Mouse (Mus musculus) layer of hippocampus, adult 11-12 months (tissue): ENCODE data around the gene Ranbp9.

Experiments used
- DNase-seq: peaks from one replicate; pipeline ENCODE4 v3.0.0; 2022; ENCODE audit warnings: low spot score

Ranbp9 gene

DNA sequence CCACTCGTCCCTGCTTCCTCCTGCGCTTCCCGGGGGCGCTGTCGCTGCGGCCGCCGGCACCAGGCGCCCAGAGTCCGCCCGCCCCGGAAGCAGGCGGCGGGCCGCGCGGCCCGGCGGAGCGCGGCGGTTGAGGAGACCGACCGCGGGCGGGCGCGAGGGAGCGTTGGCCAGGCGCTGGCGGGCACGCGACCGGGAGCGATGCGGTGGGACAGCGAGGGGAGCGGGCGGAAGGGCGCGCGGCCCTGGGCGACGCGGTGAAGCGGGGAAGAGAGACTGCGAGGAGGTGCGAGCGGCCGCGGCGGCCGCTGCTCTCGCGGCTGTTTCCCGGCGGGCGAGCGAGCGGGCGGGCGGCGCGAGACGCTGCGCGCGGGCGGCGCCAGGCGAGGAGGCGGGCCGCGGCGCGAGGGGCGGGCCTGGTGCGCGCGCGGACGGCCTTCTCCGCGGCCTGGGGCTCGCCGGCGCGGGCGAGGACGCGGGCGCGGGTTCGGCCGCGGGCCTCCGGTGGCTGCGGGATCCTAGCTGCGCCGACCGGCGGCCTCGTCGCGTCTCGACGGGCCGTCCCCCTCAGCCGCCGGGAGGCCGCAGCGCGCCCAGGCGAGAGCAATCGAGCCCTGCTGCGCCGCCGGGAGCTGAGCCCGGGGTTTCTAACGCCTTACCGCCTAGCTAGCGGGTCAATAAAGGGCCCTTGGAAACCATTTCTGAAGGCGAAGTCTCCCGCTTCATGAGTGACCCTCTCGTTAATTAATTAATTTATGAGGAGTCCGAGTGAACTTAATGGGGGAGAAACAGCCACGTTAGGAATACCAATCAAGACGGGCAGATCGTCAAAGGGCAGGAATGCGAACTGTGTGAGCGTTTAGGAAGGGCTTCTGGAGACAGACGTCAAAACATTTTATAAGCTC lies at the start of gene Ranbp9:
Gene Ranbp9 (minus strand): TSS at position 326 of the 902 bp plus-strand sequence.
- peak; percentile 69 for DNase-seq

- DNase-seq = peak; percentile 57
These were observed 49.2 kb upstream of the Ranbp9 start for GRCm38 (mm10) chr13:43530129-43530831.

- DNase-seq = no peak
These were observed 45.2 kb upstream of the Ranbp9 start for GRCm38 (mm10) chr13:43526289-43526688.

DNA sequence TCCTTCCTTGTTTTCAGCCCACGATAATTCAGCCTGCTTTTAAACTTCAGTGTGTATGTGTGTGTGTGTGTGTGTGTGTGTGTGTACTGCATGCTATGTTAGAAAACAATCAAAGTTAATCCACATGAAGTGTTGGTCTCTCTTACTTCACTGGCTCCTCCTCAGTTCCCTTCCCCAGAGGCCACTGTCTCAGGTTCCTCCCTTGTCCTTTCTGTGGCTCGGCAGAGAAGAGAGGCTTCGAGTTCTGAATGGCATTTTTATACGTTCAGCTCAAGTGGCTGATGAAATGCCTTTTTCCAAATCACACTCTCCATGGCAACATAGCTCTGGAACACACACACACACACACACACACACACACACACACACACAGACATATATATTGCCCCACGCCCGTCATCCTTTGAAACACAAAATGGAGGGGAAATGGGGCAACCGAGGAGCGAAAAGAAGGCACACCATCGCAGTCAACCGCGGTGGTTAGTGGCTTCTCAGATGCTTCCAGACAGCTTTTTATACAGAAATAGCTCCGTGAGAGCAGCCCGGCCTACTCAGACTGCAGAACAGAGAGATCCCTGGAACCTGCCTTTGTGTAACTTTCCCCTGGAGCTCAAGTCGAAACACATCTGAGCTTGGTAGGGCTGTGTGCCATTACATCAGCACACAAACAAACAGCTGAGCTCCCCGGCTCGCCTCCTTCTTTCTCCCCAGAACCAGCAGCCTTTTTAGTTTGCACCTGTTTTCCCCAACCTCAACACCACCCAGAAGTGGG lies 44.5 kb upstream of the Ranbp9 start:
- peak; percentile 72 for DNase-seq

GRCm38 (mm10) chr13:43524491-43525362 lies 43.6 kb upstream of the Ranbp9 start:
- DNase-seq = peak; percentile 75

DNA sequence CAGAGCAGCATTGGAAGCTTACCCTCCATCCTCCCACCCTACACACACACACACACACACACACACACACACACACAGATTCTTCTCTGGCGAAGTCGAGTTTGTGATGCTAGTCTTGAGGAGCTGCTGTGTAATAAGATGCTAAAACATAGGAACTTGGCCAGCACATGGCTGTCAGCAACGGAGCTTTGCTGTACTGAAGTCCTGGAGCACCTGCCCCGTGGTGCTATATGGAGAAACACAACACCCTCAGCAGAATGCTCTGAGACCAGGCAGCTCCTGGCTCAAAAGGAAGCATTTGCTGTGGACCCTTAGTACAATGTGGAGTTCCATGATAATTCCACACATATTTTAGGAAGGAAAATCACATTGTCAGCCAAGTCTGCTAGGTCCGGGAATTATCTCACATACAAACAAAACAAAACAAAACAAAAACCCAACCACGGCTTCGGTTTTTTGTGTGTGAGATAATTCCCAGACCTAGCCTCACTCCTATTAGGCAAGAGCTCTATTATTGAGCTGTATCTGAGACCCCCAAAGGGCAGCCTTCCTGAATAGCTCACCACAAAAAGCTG lies 42.9 kb upstream of the Ranbp9 start:
- DNase-seq = no peak

- DNase-seq = no peak
These were observed 40.9 kb upstream of the Ranbp9 start for GRCm38 (mm10) chr13:43521940-43522339.

GRCm38 (mm10) chr13:43519251-43519650 lies 38.2 kb upstream of the Ranbp9 start:
- DNase-seq = no peak

GRCm38 (mm10) chr13:43517371-43517770 lies 36.3 kb upstream of the Ranbp9 start:
- DNase-seq = no peak

DNA sequence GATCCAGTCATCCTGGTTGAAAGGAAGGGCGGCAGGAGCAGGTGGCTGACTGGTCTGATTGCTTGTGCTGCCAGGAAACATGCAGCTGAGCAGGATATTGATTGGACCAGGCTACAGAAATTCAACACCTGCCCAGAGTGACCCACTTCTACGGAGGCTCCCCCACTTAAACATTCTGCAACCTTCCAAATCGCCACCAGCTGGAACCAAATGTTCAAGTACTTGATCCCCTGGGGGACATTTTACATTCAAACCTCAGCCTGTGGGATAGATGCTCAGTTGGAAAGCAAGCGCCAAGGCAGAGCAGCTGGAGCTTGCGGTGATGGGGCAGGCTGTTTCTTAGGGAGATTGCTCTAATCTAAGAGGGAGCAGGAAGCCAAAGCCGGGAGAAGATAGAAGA lies 35.8 kb upstream of the Ranbp9 start:
- DNase-seq = no peak

- no peak for DNase-seq
These were observed 35.0 kb upstream of the Ranbp9 start for GRCm38 (mm10) chr13:43516119-43516518.

GRCm38 (mm10) chr13:43514950-43515358 lies 33.9 kb upstream of the Ranbp9 start:
- no peak for DNase-seq

- DNase-seq = no peak
These were observed 31.7 kb upstream of the Ranbp9 start for GRCm38 (mm10) chr13:43512736-43513135.

GRCm38 (mm10) chr13:43505798-43506197 lies 24.7 kb upstream of the Ranbp9 start:
- no peak for DNase-seq

- DNase-seq = no peak
These were observed 22.3 kb upstream of the Ranbp9 start for GRCm38 (mm10) chr13:43503395-43503850.

GRCm38 (mm10) chr13:43501601-43502000 lies 20.5 kb upstream of the Ranbp9 start:
- no peak for DNase-seq

GRCm38 (mm10) chr13:43500483-43500850 lies 19.4 kb upstream of the Ranbp9 start:
- no peak for DNase-seq

GRCm38 (mm10) chr13:43499731-43500482 lies 18.8 kb upstream of the Ranbp9 start:
- DNase-seq = no peak

DNA sequence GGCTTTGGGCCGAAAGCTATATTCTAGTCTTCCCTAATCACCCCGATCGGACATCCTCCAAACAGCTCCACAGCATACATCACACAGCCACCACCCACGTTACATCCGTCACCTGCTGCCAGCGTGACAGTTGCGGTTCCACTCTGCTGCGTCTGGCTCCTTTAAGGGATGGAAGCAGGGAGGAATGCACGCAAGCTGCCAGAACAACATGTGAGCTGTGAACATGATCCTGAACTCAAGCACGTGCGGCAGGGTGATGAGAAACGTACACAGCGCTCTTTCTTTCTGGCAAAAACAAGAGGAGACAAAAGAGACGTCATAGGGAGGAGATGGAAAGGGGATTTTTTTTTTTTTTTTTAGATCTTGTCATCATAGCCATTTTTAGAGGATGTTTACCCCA lies 17.8 kb upstream of the Ranbp9 start:
- DNase-seq = peak; percentile 61

DNA sequence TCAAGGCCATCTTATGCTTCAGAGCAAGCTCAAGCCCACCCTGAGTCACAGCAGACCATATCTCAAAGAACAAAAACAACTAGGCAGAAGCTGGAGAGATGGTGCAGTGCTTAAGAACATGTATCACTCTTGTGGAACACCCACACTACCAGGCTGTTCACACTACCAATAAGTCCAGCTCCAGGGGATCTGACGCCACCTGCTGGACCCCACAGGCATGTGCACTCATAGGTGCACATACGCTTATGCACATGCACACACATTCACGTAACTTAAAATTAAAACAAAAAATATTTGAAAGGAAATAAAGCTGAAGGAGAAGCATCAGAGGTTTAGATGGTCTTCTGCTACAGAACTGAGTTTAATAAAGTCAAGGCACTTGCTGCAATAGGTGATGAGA lies 16.7 kb upstream of the Ranbp9 start:
- no peak for DNase-seq
